Mouse (Mus musculus): ENCODE measurements around the gene Scn3a. TPM values are rescaled to one million over a fixed set of nuclear protein-coding genes. Genes with fewer than 3 reads are reported as not detected.

Scn3a gene
- polyA plus RNA-seq, 1 experiment from 2014 or later = 47.6 TPM

DNA sequence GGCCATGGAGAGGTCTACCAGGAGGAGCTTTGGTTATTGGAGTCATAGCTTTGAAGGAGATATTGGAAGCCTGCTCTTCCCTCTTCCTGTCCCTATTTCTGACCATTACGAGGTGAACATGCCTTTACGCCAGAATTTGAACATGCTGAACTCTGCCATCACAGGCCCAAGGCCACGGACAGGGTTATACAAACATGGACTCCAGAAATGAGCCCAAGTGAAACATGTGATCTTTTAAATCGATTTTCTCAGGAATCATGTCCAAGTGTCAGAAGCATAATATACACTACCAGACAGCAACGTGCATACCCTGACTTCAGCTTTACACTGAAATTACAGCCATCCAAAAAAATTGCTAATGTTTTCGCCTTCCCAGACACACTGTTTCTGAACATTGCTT, 18.8 kb downstream of the Scn3a start:
- no peaks in the 10 kb centered on the region for H3K36me3 ChIP-seq
- no peak for ATAC-seq (ENCODE audit: low FRiP score)
- no peaks in the 10 kb centered on the region for H3K9me3 ChIP-seq (replicated peaks)
- H3K9ac ChIP-seq = no peak overlapping the region
- no peak overlapping the region for H3K4me3 ChIP-seq
- H3K4me1 ChIP-seq = peaks cover 28% of the 10 kb centered on the region
- H3K4me2 ChIP-seq (replicated peaks) = no peak overlapping the region
- H3K27ac ChIP-seq = no peak overlapping the region
- no peaks in the 10 kb centered on the region for H3K27me3 ChIP-seq
- WGBS = 89% methylated on average over 6 of the region's 6 CpGs

- 73% methylated on average over 4 of the region's 4 CpGs for WGBS
- Histone ChIP-seq H3K27me3 (no peaks in the 10 kb centered on the region), H3K27ac (no peak overlapping the region), H3K4me3 (no peak overlapping the region), H3K4me1 (peaks cover 26% of the 10 kb centered on the region), H3K4me2 (replicated peaks) (no peak overlapping the region), H3K9ac (no peak overlapping the region; the same call in 1 of the 2 replicates), H3K9me3 (replicated peaks) (no peaks in the 10 kb centered on the region), H3K36me3 (no peaks in the 10 kb centered on the region)
- ATAC-seq (ENCODE audit: low FRiP score) = no peak
These were observed 20.1 kb downstream of the Scn3a start for GRCm38 (mm10) chr2:65547341-65547740.

DNA sequence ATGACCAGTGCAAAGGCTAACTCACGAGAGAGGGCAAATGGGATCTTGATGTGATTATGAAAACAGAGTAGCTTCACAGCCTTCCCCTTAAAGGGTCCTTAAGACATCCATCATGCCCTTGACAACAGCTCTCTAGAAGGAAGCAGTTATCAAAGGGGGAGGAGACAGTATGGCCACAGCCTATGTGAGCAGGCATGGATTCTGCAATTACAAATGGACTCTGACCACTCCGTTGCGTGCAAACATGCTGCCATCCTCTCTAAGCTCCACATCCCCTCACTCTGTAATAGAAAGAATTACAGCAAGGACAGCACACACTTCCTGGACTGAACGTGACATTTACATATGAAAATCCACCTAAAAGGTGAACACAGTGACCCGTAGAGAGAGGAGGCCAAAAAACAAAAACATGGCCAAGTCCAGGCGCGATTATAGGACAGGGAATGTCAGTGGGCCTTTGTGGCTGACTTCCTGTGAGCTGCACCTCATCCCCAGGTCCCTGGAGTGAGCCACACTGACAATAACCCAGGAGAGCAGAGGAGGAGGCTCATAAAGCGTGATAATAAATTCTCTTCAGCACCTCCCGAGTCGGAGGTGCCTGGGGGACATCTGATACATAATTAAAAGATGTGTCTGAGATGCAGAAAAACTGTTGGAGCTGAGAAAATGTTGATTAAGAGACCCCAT, 24.4 kb downstream of the Scn3a start:
- Histone ChIP-seq H3K36me3 (no peaks in the 10 kb centered on the region), H3K4me3 (no peak overlapping the region), H3K9ac (no peak overlapping the region), H3K4me1 (peaks cover 23% of the 10 kb centered on the region), H3K9me3 (replicated peaks) (no peaks in the 10 kb centered on the region), H3K4me2 (replicated peaks) (no peak overlapping the region; the same call in 1 of the 2 replicates), H3K27me3 (no peaks in the 10 kb centered on the region), H3K27ac (peak overlapping the region; percentile 45)
- ATAC-seq (ENCODE audit: low FRiP score) = peak; percentile 61
- WGBS = 55% methylated on average over 10 of the region's 10 CpGs

- Histone ChIP-seq H3K9ac (no peak overlapping the region), H3K4me3 (no peak overlapping the region), H3K4me2 (replicated peaks) (no peak overlapping the region), H3K9me3 (replicated peaks) (no peaks in the 10 kb centered on the region), H3K36me3 (no peaks in the 10 kb centered on the region), H3K4me1 (peaks cover 20% of the 10 kb centered on the region), H3K27me3 (no peaks in the 10 kb centered on the region), H3K27ac (no peak overlapping the region)
- 33% methylated on average over 1 of the region's 1 CpGs for WGBS
- no peak for ATAC-seq (ENCODE audit: low FRiP score)
These were observed 25.6 kb downstream of the Scn3a start for GRCm38 (mm10) chr2:65541781-65542180.

DNA sequence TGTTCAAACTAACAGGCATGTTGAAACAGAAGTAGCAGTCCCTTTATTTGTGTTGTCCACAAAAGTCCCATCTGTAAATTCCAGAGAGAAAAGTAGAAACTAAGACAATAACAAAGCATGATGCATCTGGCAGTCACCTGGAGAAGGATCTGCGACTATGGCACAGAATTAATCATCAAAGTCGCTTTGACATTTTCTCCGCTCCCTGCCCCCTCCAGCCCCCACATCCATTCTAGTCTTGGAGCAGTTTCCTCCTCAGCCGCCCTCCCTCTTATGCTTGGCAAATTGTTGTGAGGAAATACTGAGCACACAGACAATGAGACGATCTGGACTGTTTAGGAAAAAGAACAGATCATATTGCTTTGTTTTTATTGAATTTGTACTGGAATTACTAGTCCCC, 29.0 kb downstream of the Scn3a start:
- 60% methylated on average over 5 of the region's 5 CpGs for WGBS
- Histone ChIP-seq H3K36me3 (peaks cover 3% of the 10 kb centered on the region; the same call in 1 of the 2 replicates), H3K27ac (no peak overlapping the region), H3K9me3 (replicated peaks) (no peaks in the 10 kb centered on the region), H3K27me3 (no peaks in the 10 kb centered on the region), H3K4me3 (no peak overlapping the region), H3K9ac (no peak overlapping the region), H3K4me2 (replicated peaks) (no peak overlapping the region), H3K4me1 (peaks cover 13% of the 10 kb centered on the region)
- no peak for ATAC-seq (ENCODE audit: low FRiP score)

DNA sequence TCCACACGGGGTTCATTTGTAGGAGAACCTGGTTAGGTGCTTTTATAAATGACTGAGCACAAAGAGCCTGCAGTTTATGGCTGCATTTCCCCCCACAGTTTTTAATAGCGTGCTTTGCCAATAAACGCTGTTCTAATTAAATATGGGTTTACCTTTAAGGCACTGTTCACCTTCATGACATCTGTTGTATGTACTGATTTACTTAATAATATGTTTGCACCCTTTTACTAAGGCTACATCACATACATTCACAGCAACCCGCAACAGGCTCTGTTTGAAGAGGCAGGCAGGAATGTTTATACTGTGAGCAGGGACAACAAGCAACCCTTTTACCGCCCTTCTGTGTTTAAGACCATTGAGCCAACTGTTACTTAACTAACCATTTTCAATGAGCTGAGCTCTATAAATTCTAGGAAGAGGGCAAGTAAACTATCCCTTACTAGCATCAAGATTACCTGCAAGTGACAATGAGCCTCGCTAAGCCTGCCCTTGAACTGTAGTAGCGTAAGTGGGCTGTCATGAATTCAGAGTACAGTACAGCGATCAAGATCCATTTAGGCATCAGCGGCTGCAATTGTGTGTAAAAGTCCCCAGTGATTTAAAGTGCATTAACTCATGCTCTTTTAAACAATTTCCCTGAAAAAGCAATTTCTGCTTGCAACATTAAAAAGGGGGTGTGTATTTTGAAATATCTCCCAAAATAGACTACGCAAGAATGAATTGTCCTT, 35.1 kb downstream of the Scn3a start:
- no peak overlapping the region for H3K9ac ChIP-seq

GRCm38 (mm10) chr2:65529148-65529547, 38.3 kb downstream of the Scn3a start:
- H3K27me3 ChIP-seq = no peaks in the 10 kb centered on the region
- no peak for ATAC-seq (ENCODE audit: low FRiP score)

More for the DNA sequence above, 35.1 kb downstream of the Scn3a start:
- WGBS = 84% methylated on average over 10 of the region's 10 CpGs
- H3K4me2 ChIP-seq (replicated peaks) = no peak overlapping the region
- no peak overlapping the region for H3K4me3 ChIP-seq
- no peaks in the 10 kb centered on the region for H3K4me1 ChIP-seq
- peaks cover 3% of the 10 kb centered on the region; the same call in 1 of the 2 replicates for H3K36me3 ChIP-seq
- ATAC-seq (ENCODE audit: low FRiP score) = no peak
- no peaks in the 10 kb centered on the region for H3K27me3 ChIP-seq
- no peaks in the 10 kb centered on the region for H3K9me3 ChIP-seq (replicated peaks)
- H3K27ac ChIP-seq = no peak overlapping the region

GRCm38 (mm10) chr2:65516703-65517102, 50.7 kb downstream of the Scn3a start:
- no peak overlapping the region for H3K9ac ChIP-seq
- no peaks in the 10 kb centered on the region for H3K4me1 ChIP-seq
- no peak for ATAC-seq (ENCODE audit: low FRiP score)
- no peak overlapping the region for H3K4me3 ChIP-seq
- H3K36me3 ChIP-seq = peaks cover 14% of the 10 kb centered on the region
- no peaks in the 10 kb centered on the region for H3K27me3 ChIP-seq
- H3K9me3 ChIP-seq (replicated peaks) = no peaks in the 10 kb centered on the region
- no peak overlapping the region for H3K4me2 ChIP-seq (replicated peaks)
- WGBS = 76% methylated on average over 6 of the region's 6 CpGs
- H3K27ac ChIP-seq = no peak overlapping the region

More at GRCm38 (mm10) chr2:65529148-65529547, 38.3 kb downstream of the Scn3a start:
- H3K36me3 ChIP-seq = no peaks in the 10 kb centered on the region
- no peak overlapping the region for H3K27ac ChIP-seq
- no peaks in the 10 kb centered on the region for H3K4me1 ChIP-seq
- H3K9ac ChIP-seq = no peak overlapping the region
- H3K9me3 ChIP-seq (replicated peaks) = no peaks in the 10 kb centered on the region
- H3K4me2 ChIP-seq (replicated peaks) = no peak overlapping the region
- H3K4me3 ChIP-seq = no peak overlapping the region
- 67% methylated on average over 5 of the region's 5 CpGs for WGBS

- Histone ChIP-seq H3K9ac (no peak overlapping the region), H3K9me3 (replicated peaks) (no peaks in the 10 kb centered on the region), H3K36me3 (peaks cover 17% of the 10 kb centered on the region), H3K27me3 (no peaks in the 10 kb centered on the region), H3K4me3 (no peak overlapping the region), H3K4me1 (no peaks in the 10 kb centered on the region), H3K27ac (no peak overlapping the region), H3K4me2 (replicated peaks) (no peak overlapping the region)
- no peak for ATAC-seq (ENCODE audit: low FRiP score)
- WGBS = 88% methylated on average over 12 of the region's 12 CpGs
These were observed 59.2 kb downstream of the Scn3a start for GRCm38 (mm10) chr2:65508217-65508616.

GRCm38 (mm10) chr2:65490450-65490849, 77.0 kb downstream of the Scn3a start:
- no peak overlapping the region for H3K4me2 ChIP-seq (replicated peaks)
- H3K4me1 ChIP-seq = no peaks in the 10 kb centered on the region
- no peak overlapping the region for H3K9ac ChIP-seq
- H3K36me3 ChIP-seq = peaks cover 7% of the 10 kb centered on the region; the same call in 1 of the 2 replicates
- H3K4me3 ChIP-seq = no peak overlapping the region
- no peak overlapping the region for H3K27ac ChIP-seq
- no peaks in the 10 kb centered on the region for H3K9me3 ChIP-seq (replicated peaks)
- 74% methylated on average over 9 of the region's 9 CpGs for WGBS
- no peak for ATAC-seq (ENCODE audit: low FRiP score)
- H3K27me3 ChIP-seq = no peaks in the 10 kb centered on the region

DNA sequence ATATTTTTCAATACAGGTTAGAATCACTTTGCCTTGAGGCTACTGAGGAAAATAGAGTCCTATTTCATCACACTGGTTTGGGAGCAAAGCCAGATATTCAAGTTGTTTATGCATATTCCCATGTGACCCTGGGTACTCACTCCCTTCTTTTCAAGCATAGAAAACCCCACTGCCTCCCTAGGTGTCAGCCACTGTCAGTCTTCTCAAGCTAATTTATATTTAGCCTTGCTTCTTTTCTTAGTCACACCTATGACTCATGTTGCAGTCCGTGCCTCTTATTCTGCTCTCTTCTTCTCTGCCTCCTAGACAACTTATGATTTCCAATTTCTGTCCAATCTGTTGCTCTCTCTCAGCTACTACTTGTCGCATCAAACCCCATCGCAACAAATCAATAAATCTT, 84.0 kb downstream of the Scn3a start:
- no peaks in the 10 kb centered on the region for H3K9me3 ChIP-seq (replicated peaks)
- no peak overlapping the region for H3K4me2 ChIP-seq (replicated peaks)
- WGBS = 84% methylated on average over 3 of the region's 3 CpGs
- no peak overlapping the region for H3K9ac ChIP-seq
- H3K27me3 ChIP-seq = no peaks in the 10 kb centered on the region
- no peak for ATAC-seq (ENCODE audit: low FRiP score)
- H3K4me3 ChIP-seq = no peak overlapping the region
- H3K36me3 ChIP-seq = peaks cover 23% of the 10 kb centered on the region
- no peak overlapping the region for H3K27ac ChIP-seq
- H3K4me1 ChIP-seq = no peaks in the 10 kb centered on the region

- Histone ChIP-seq H3K36me3 (peaks cover 23% of the 10 kb centered on the region), H3K9me3 (replicated peaks) (no peaks in the 10 kb centered on the region), H3K4me2 (replicated peaks) (no peak overlapping the region), H3K4me1 (no peaks in the 10 kb centered on the region), H3K27ac (no peak overlapping the region), H3K9ac (no peak overlapping the region), H3K27me3 (no peaks in the 10 kb centered on the region), H3K4me3 (no peak overlapping the region)
- ATAC-seq (ENCODE audit: low FRiP score) = no peak
- 91% methylated on average over 4 of the region's 4 CpGs for WGBS
These were observed 86.3 kb downstream of the Scn3a start for GRCm38 (mm10) chr2:65481007-65481672.

Data from hindbrain, embryonic 12.5 days (tissue).